Mouse (Mus musculus) thymus, postnatal 4 days (tissue): ENCODE results near the gene Kit.

Experiments
- DNase-seq: peaks from one replicate; pipeline ENCODE4 v3.0.0; 2021

Gene Kit

GRCm38 (mm10) chr5:75574852-75575566 is at the start of gene Kit:
TSS of gene Kit (plus strand) at chr5:75574916.
- peak; percentile 95 for DNase-seq

GRCm38 (mm10) chr5:75536156-75536555 is 38.6 kb upstream of the Kit start:
- DNase-seq, result no peak

GRCm38 (mm10) chr5:75537717-75538116 is 37.0 kb upstream of the Kit start:
- DNase-seq, result no peak

GRCm38 (mm10) chr5:75538458-75538857 is 36.3 kb upstream of the Kit start:
- DNase-seq, result no peak

- no peak for DNase-seq
Measured at GRCm38 (mm10) chr5:75539098-75539497, 35.6 kb upstream of the Kit start.

GRCm38 (mm10) chr5:75543757-75544156 is 31.0 kb upstream of the Kit start:
- DNase-seq, result no peak

- no peak for DNase-seq
Measured at GRCm38 (mm10) chr5:75544472-75545264, 30.0 kb upstream of the Kit start.

GRCm38 (mm10) chr5:75545265-75545643 is 29.5 kb upstream of the Kit start:
- DNase-seq, result no peak

- DNase-seq, result no peak
Measured at GRCm38 (mm10) chr5:75553021-75553420, 21.7 kb upstream of the Kit start.

GRCm38 (mm10) chr5:75557636-75558035 is 17.1 kb upstream of the Kit start:
- DNase-seq, result no peak

- DNase-seq, result no peak
Measured at GRCm38 (mm10) chr5:75559291-75559690, 15.4 kb upstream of the Kit start.

- DNase-seq, result no peak
Measured at GRCm38 (mm10) chr5:75561231-75561630, 13.5 kb upstream of the Kit start.

GRCm38 (mm10) chr5:75574151-75574851 is 415 bp upstream of the Kit start:
- no peak for DNase-seq

- DNase-seq, result peak; percentile 76
Measured at GRCm38 (mm10) chr5:75575567-75576515, 1.1 kb downstream of the Kit start.

GRCm38 (mm10) chr5:75576741-75577140 is 2.0 kb downstream of the Kit start:
- DNase-seq, result no peak

- DNase-seq, result no peak
Measured at GRCm38 (mm10) chr5:75578141-75578540, 3.4 kb downstream of the Kit start.

- DNase-seq, result no peak
Measured at GRCm38 (mm10) chr5:75579244-75579643, 4.5 kb downstream of the Kit start.

- no peak for DNase-seq
Measured at GRCm38 (mm10) chr5:75579646-75580268, 5.0 kb downstream of the Kit start.

GRCm38 (mm10) chr5:75581926-75582325 is 7.2 kb downstream of the Kit start:
- DNase-seq, result no peak

GRCm38 (mm10) chr5:75587781-75588180 is 13.1 kb downstream of the Kit start:
- no peak for DNase-seq

- no peak for DNase-seq
Measured at GRCm38 (mm10) chr5:75589552-75590346, 15.0 kb downstream of the Kit start.
